9 mouse cellular contexts compared by ENCODE assay signal in the genomic region with DNA sequence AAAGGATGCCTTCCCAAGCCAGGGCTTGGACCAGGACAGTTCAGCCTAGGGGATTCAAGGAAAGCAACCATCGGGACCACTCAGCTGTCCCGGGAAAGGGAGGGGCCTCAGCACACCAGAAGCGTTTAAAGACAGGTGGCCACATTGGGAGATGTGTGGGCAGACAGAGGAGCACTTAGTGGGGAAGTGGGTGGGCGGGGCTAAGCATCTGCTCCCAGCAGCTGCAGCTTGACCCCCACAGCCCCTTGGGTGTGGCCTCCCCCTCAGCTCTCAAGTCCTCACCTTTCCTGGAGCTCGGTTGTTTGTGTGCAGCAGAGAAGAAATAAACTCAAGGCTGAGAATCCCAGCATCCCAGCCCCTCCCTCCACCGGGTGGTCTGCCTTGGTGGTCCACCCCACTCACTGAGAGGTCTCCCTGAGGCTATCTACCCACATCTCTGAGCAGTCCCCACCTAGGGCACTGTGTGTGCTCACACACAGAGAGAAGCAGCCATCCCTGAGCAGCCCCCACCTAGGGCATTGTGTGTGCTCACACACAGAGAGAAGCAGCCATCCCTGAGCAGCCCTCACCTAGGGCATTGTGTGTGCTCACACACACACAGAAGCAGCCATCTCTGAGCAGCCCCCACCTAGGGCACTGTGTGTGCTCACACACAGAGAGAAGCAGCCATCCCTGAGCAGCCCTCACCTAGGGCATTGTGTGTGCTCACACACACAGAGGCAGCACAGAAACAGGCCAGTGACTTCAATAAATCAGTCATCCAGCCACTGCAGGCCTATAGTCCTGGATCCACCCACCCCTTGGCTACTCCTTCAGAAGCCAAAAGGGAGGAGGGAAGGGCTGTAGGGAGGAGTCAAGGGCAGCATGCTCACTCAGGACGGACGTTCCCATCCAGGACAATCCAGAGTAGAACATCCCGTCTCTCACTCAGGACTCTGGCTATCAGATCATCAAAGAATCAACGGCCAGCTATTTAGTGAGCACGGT.
DNase-seq lines count a peak whose midpoint lies in the region; ATAC-seq and TF ChIP-seq lines count a peak whose summit lies in the region.
"Had no signal": no experiment of that assay in that cellular context is flagged by ENCODE, and none has a peak within 500 bp of the region (broad histone marks: within the 10 kb centered on the region; RNA-seq: fewer than 3 reads in every experiment).

No protein-coding gene starts in this region.

- no peaks in the 10 kb centered on the region for H3K36me3 ChIP-seq in kidney, embryonic 14.5 days (ENCODE audit: control insufficient read depth, insufficient read depth, low read length)
- H3K36me3 ChIP-seq in forebrain, embryonic 13.5 days (ENCODE audit: poor library complexity, severe bottlenecking) = no peaks in the 10 kb centered on the region
- H3K36me3 ChIP-seq in limb, embryonic 11.5 days (ENCODE audit: control insufficient read depth, insufficient read depth, low read length) = no peaks in the 10 kb centered on the region
- H3K36me3 ChIP-seq in stomach, embryonic 14.5 days (ENCODE audit: control insufficient read depth, insufficient read depth, low read length) = no peaks in the 10 kb centered on the region

- TF ChIP-seq CTCF in cerebellum, adult 2 months (IDR thresholded peaks at IDR 0.05; ENCODE audit: borderline replicate concordance, insufficient read depth, low read depth, low read length) = no peak

- no peak overlapping the region for H3K4me3 ChIP-seq in kidney, embryonic 14.5 days (ENCODE audit: low read length)
- no peak overlapping the region for H3K4me3 ChIP-seq in forebrain, embryonic 13.5 days
- H3K4me3 ChIP-seq in limb, embryonic 11.5 days (ENCODE audit: low read depth, low read length) = no peak overlapping the region
- H3K4me3 ChIP-seq in stomach, embryonic 14.5 days (ENCODE audit: low read depth, low read length) = no peak overlapping the region
- no peak overlapping the region for H3K4me3 ChIP-seq in cerebellum, adult 2 months (replicated peaks; ENCODE audit: insufficient read depth, low read depth, low read length)

- peak overlapping the region; percentile 23; the same call in 1 of the 2 replicates for H3K9ac ChIP-seq in kidney, embryonic 14.5 days (ENCODE audit: low read depth, low read length)
- H3K9ac ChIP-seq in forebrain, embryonic 13.5 days = peak overlapping the region; percentile 38; the same call in 1 of the 2 replicates
- peak overlapping the region; percentile 49; the same call in 1 of the 2 replicates for H3K9ac ChIP-seq in limb, embryonic 11.5 days (ENCODE audit: low read length)
- H3K9ac ChIP-seq in stomach, embryonic 14.5 days (replicated peaks; ENCODE audit: low read depth, low read length) = no peak overlapping the region

- H3K27ac ChIP-seq in kidney, embryonic 14.5 days (ENCODE audit: low read depth, low read length) = peak overlapping the region; percentile 83
- H3K27ac ChIP-seq in forebrain, embryonic 13.5 days = no peak overlapping the region
- peak overlapping the region; percentile 74 for H3K27ac ChIP-seq in limb, embryonic 11.5 days (replicated peaks; ENCODE audit: low read depth, low read length)
- H3K27ac ChIP-seq in stomach, embryonic 14.5 days (ENCODE audit: low read length) = peak overlapping the region; percentile 61; the same call in 1 of the 2 replicates
- no peak overlapping the region for H3K27ac ChIP-seq in cerebellum, adult 2 months (ENCODE audit: insufficient read depth, low read length)

- no peak for DNase-seq in kidney, adult 11 months
- DNase-seq in limb, embryonic 11.5 days (ENCODE audit: low spot score) = peak; percentile 59
- DNase-seq in cerebellum, adult 2 months = no peak
- DNase-seq in layer of hippocampus, postnatal 14 days (ENCODE audit: low spot score in 2 of 2) = no peak
- DNase-seq: spleen, adult 18-20 months had no signal

- H3K9me3 ChIP-seq in kidney, embryonic 14.5 days (ENCODE audit: control insufficient read depth, low read length) = no peaks in the 10 kb centered on the region
- H3K9me3 ChIP-seq in forebrain, embryonic 13.5 days (replicated peaks) = no peaks in the 10 kb centered on the region
- no peaks in the 10 kb centered on the region for H3K9me3 ChIP-seq in limb, embryonic 11.5 days (ENCODE audit: control insufficient read depth, low read length)
- H3K9me3 ChIP-seq in stomach, embryonic 14.5 days (ENCODE audit: control insufficient read depth, low read depth, low read length) = no peaks in the 10 kb centered on the region

- 8% methylated on average over 11 of the region's 11 CpGs for WGBS in kidney, embryonic 14.5 days
- whole genome bisulfite sequencing in forebrain, embryonic 13.5 days = 32% methylated on average over 11 of the region's 11 CpGs
- 17% methylated on average over 11 of the region's 11 CpGs for whole genome bisulfite sequencing in limb, embryonic 11.5 days
- 16% methylated on average over 11 of the region's 11 CpGs for WGBS in stomach, embryonic 14.5 days
- WGBS in cerebellum, adult 2 months = 69% methylated on average over 11 of the region's 11 CpGs

- ATAC-seq in kidney, embryonic 14.5 days (ENCODE audit: low FRiP score, low TSS enrichment) = peak; percentile 83
- peak; percentile 28; the same call in 1 of the 2 replicates for ATAC-seq in forebrain, embryonic 13.5 days
- peak; percentile 33 for ATAC-seq in limb, embryonic 11.5 days (ENCODE audit: insufficient number of reproducible peaks, low FRiP score, low TSS enrichment, low read depth)
- ATAC-seq in stomach, embryonic 14.5 days (ENCODE audit: insufficient number of reproducible peaks, insufficient read depth, low FRiP score, low read depth) = no peak
- ATAC-seq in activated CD4-positive, CD25-positive, alpha-beta regulatory T cell, adult 4 months = no peak

- no peak for TF ChIP-seq POLR2A in cerebellum, adult 2 months (IDR thresholded peaks at IDR 0.05; ENCODE audit: borderline replicate concordance, insufficient read depth, low read length)

- peaks cover 45% of the 10 kb centered on the region for H3K4me1 ChIP-seq in kidney, embryonic 14.5 days (ENCODE audit: control insufficient read depth, insufficient read depth, low read length)
- peaks cover 32% of the 10 kb centered on the region for H3K4me1 ChIP-seq in forebrain, embryonic 13.5 days
- peaks cover 46% of the 10 kb centered on the region for H3K4me1 ChIP-seq in limb, embryonic 11.5 days (ENCODE audit: control insufficient read depth, insufficient read depth, low read length)
- H3K4me1 ChIP-seq in stomach, embryonic 14.5 days (ENCODE audit: control insufficient read depth, insufficient read depth, low read length) = peaks cover 45% of the 10 kb centered on the region
- H3K4me1 ChIP-seq in cerebellum, adult 2 months (ENCODE audit: control insufficient read depth, insufficient read depth, low read length) = no peaks in the 10 kb centered on the region

- H3K27me3 ChIP-seq in kidney, embryonic 14.5 days (ENCODE audit: control insufficient read depth, insufficient read depth, low read length) = no peaks in the 10 kb centered on the region
- no peaks in the 10 kb centered on the region for H3K27me3 ChIP-seq in forebrain, embryonic 13.5 days
- H3K27me3 ChIP-seq in limb, embryonic 11.5 days (ENCODE audit: control insufficient read depth, insufficient read depth, low read length) = no peaks in the 10 kb centered on the region
- H3K27me3 ChIP-seq in stomach, embryonic 14.5 days (ENCODE audit: control insufficient read depth, insufficient read depth, low read length) = no peaks in the 10 kb centered on the region
- H3K27me3 ChIP-seq in cerebellum, adult 2 months (ENCODE audit: control insufficient read depth, insufficient read depth, low read length) = no peaks in the 10 kb centered on the region

- H3K4me2 ChIP-seq in kidney, embryonic 14.5 days (replicated peaks; ENCODE audit: low read depth, low read length) = peak overlapping the region; percentile 10; the same call in 1 of the 2 replicates
- H3K4me2 ChIP-seq in forebrain, embryonic 13.5 days = no peak overlapping the region
- H3K4me2 ChIP-seq in limb, embryonic 11.5 days (ENCODE audit: low read depth, severe bottlenecking) = no peak overlapping the region
- no peak overlapping the region for H3K4me2 ChIP-seq in stomach, embryonic 14.5 days (replicated peaks; ENCODE audit: low read depth, low read length)

Comparison
In these comparisons a context has a peak if more than half of its experiments do, and no peak if none do; other contexts are left out.
1. ATAC-seq: peak in kidney, embryonic 14.5 days (single experiment), forebrain, embryonic 13.5 days (single experiment) and limb, embryonic 11.5 days (single experiment); none in stomach, embryonic 14.5 days (single experiment) and activated CD4-positive, CD25-positive, alpha-beta regulatory T cell, adult 4 months (single experiment).
2. H3K27ac ChIP-seq: peak in kidney, embryonic 14.5 days (single experiment), limb, embryonic 11.5 days (single experiment) and stomach, embryonic 14.5 days (single experiment); none in forebrain, embryonic 13.5 days (single experiment) and cerebellum, adult 2 months (single experiment).